Mouse (Mus musculus) liver, embryonic 16.5 days (tissue): ENCODE data around the gene Dnajc9. TPM values are rescaled to one million over a fixed set of nuclear protein-coding genes. Genes with fewer than 3 reads are reported as not detected.
A peak's percentile ranks its signal among the peaks of the same experiment; 100 is the strongest.

Experiments
- ATAC-seq: fragments of 200-750 bp; cut with Nextera tagmentation; 2 replicates; pipeline ENCODE4 v1.8.0; 2017; ENCODE audit warnings: low read depth, mild to moderate bottlenecking, moderate number of reproducible peaks, moderate library complexity
- H3K27ac ChIP-seq: fragments of 300-500 bp; sonication (generic); 2 replicates; pipeline ENCODE4 v1.5.1; 2014; ENCODE audit warnings: mild to moderate bottlenecking, low read length
- H3K27me3 ChIP-seq: fragments of 300-500 bp; sonication (generic); 2 replicates; pipeline ENCODE4 v1.6.1; 2014; ENCODE audit warnings: low read depth, low read length, mixed read lengths; ENCODE audit not compliant: control insufficient read depth, insufficient read depth
- H3K36me3 ChIP-seq: fragments of 300-500 bp; sonication (generic); 2 replicates; pipeline ENCODE4 v1.6.1; 2014; ENCODE audit warnings: mild to moderate bottlenecking; ENCODE audit not compliant: control insufficient read depth, insufficient read depth
- H3K4me1 ChIP-seq: fragments of 300-500 bp; sonication (generic); 2 replicates; pipeline ENCODE4 v1.6.1; 2014; ENCODE audit warnings: low read depth, low read length, mixed read lengths; ENCODE audit not compliant: control insufficient read depth
- H3K4me2 ChIP-seq: fragments of 300-500 bp; sonication (generic); 2 replicates; pipeline ENCODE4 v1.6.1; 2014; ENCODE audit warnings: low read depth, low read length, mixed read lengths
- H3K4me3 ChIP-seq: fragments of 300-500 bp; sonication (generic); 2 replicates; pipeline ENCODE4 v1.5.1; 2014; ENCODE audit warnings: low read depth, mild to moderate bottlenecking, low read length
- H3K9ac ChIP-seq: fragments of 300-500 bp; sonication (generic); 2 replicates; pipeline ENCODE4 v1.6.1; 2014; ENCODE audit warnings: low read depth, low read length
- H3K9me3 ChIP-seq: fragments of 300-500 bp; sonication (generic); replicated peaks from 2 replicates; pipeline ENCODE4 v1.6.1; 2016; ENCODE audit warnings: low read length; ENCODE audit not compliant: control insufficient read depth
- WGBS: fragments of 180-500 bp; shearing (Covaris S2); extraction: QIAGEN DNeasy Blood & Tissue Kit; methylation state at CpG from one replicate; pipeline ENCODE4 v1.1.7; 2014; ENCODE audit not compliant: insufficient replicate concordance; 5-methylcytosine and 5-hydroxymethylcytosine counted together
- polyA plus RNA-seq: library from polyadenylated mRNA; unstranded; fragments of >200 nt; fragmentation: Nextera tagmentation; extraction: Ambion mirVana; gene quantifications from 2 replicates; pipeline ENCODE4 v1.2.1, GENCODE M21; 2015

Gene Dnajc9
- 94.0 and 103 TPM in 2 replicates for polyA plus RNA-seq

GRCm38 (mm10) chr14:20388441-20389129 lies at the start of gene Dnajc9:
Gene Dnajc9, minus strand, starts transcription at chr14:20388910.
- H3K4me3 ChIP-seq: peak within 1 kb of the TSS; percentile 82
- H3K9ac ChIP-seq: peak within 1 kb of the TSS; percentile 83
- under 1% methylated on average over 59 of the region's 59 CpGs for WGBS
- H3K4me2 ChIP-seq: peak within 1 kb of the TSS; percentile 81
- H3K4me1 ChIP-seq: peaks cover 27% of the 10 kb centered on the region
- peak within 1 kb of the TSS; percentile 77 for H3K27ac ChIP-seq
- peaks cover 4% of the 10 kb centered on the region for H3K36me3 ChIP-seq
- no peaks in the 10 kb centered on the region for H3K27me3 ChIP-seq
- H3K9me3 ChIP-seq: no peaks in the 10 kb centered on the region
- ATAC-seq: peak; percentile 59

GRCm38 (mm10) chr14:20436976-20437375 lies 48.3 kb upstream of the Dnajc9 start:
- Histone ChIP-seq H3K27me3 (no peaks in the 10 kb centered on the region), H3K4me3 (no peak overlapping the region), H3K36me3 (no peaks in the 10 kb centered on the region), H3K27ac (no peak overlapping the region), H3K9ac (no peak overlapping the region), H3K4me1 (no peaks in the 10 kb centered on the region), H3K9me3 (no peaks in the 10 kb centered on the region), H3K4me2 (no peak overlapping the region)
- 39% methylated on average over 6 of the region's 6 CpGs for WGBS
- no peak for ATAC-seq

- Histone ChIP-seq H3K4me3 (no peak overlapping the region), H3K36me3 (no peaks in the 10 kb centered on the region), H3K27me3 (no peaks in the 10 kb centered on the region), H3K9me3 (no peaks in the 10 kb centered on the region), H3K4me2 (no peak overlapping the region), H3K4me1 (no peaks in the 10 kb centered on the region), H3K9ac (no peak overlapping the region), H3K27ac (no peak overlapping the region)
- WGBS: 72% methylated on average over 4 of the region's 4 CpGs
- no peak for ATAC-seq
Measured at GRCm38 (mm10) chr14:20432420-20432819, 43.7 kb upstream of the Dnajc9 start.

GRCm38 (mm10) chr14:20431726-20432125 lies 43.0 kb upstream of the Dnajc9 start:
- Histone ChIP-seq H3K36me3 (no peaks in the 10 kb centered on the region), H3K4me1 (no peaks in the 10 kb centered on the region), H3K9ac (no peak overlapping the region), H3K27me3 (no peaks in the 10 kb centered on the region), H3K4me2 (no peak overlapping the region), H3K27ac (no peak overlapping the region), H3K9me3 (no peaks in the 10 kb centered on the region), H3K4me3 (no peak overlapping the region)
- no peak for ATAC-seq
- 64% methylated on average over 6 of the region's 6 CpGs for WGBS

- 43% methylated on average over 1 of the region's 1 CpGs for WGBS
- no peaks in the 10 kb centered on the region for H3K9me3 ChIP-seq
Measured at GRCm38 (mm10) chr14:20429833-20430232, 41.1 kb upstream of the Dnajc9 start.

GRCm38 (mm10) chr14:20428593-20428992 lies 39.9 kb upstream of the Dnajc9 start:
- no peaks in the 10 kb centered on the region for H3K9me3 ChIP-seq
- 27% methylated on average over 1 of the region's 1 CpGs for WGBS

More at GRCm38 (mm10) chr14:20429833-20430232, 41.1 kb upstream of the Dnajc9 start:
- no peak overlapping the region for H3K27ac ChIP-seq
- H3K4me3 ChIP-seq: no peak overlapping the region
- H3K9ac ChIP-seq: no peak overlapping the region
- no peaks in the 10 kb centered on the region for H3K27me3 ChIP-seq
- no peaks in the 10 kb centered on the region for H3K4me1 ChIP-seq
- no peaks in the 10 kb centered on the region for H3K36me3 ChIP-seq
- ATAC-seq: no peak
- no peak overlapping the region for H3K4me2 ChIP-seq

GRCm38 (mm10) chr14:20423046-20423445 lies 34.3 kb upstream of the Dnajc9 start:
- Histone ChIP-seq H3K36me3 (no peaks in the 10 kb centered on the region), H3K4me3 (no peak overlapping the region), H3K27ac (no peak overlapping the region), H3K4me2 (no peak overlapping the region), H3K4me1 (no peaks in the 10 kb centered on the region), H3K9ac (no peak overlapping the region), H3K27me3 (no peaks in the 10 kb centered on the region), H3K9me3 (no peaks in the 10 kb centered on the region)
- no peak for ATAC-seq
- 73% methylated on average over 6 of the region's 6 CpGs for WGBS

More at GRCm38 (mm10) chr14:20428593-20428992, 39.9 kb upstream of the Dnajc9 start:
- ATAC-seq: no peak
- Histone ChIP-seq H3K27ac (no peak overlapping the region), H3K27me3 (no peaks in the 10 kb centered on the region), H3K4me3 (no peak overlapping the region), H3K36me3 (no peaks in the 10 kb centered on the region), H3K4me2 (no peak overlapping the region), H3K9ac (no peak overlapping the region), H3K4me1 (no peaks in the 10 kb centered on the region)

GRCm38 (mm10) chr14:20422257-20422656 lies 33.5 kb upstream of the Dnajc9 start:
- 44% methylated on average over 7 of the region's 7 CpGs for WGBS
- Histone ChIP-seq H3K36me3 (no peaks in the 10 kb centered on the region), H3K9ac (no peak overlapping the region), H3K27me3 (no peaks in the 10 kb centered on the region), H3K27ac (no peak overlapping the region), H3K4me1 (no peaks in the 10 kb centered on the region), H3K4me2 (no peak overlapping the region), H3K9me3 (no peaks in the 10 kb centered on the region), H3K4me3 (no peak overlapping the region)
- no peak for ATAC-seq

- WGBS: 15% methylated on average over 1 of the region's 1 CpGs
- Histone ChIP-seq H3K36me3 (no peaks in the 10 kb centered on the region), H3K9ac (no peak overlapping the region), H3K9me3 (no peaks in the 10 kb centered on the region), H3K27me3 (no peaks in the 10 kb centered on the region), H3K4me3 (no peak overlapping the region), H3K27ac (no peak overlapping the region), H3K4me1 (no peaks in the 10 kb centered on the region), H3K4me2 (no peak overlapping the region)
- peak; percentile 41; the same call in 1 of the 2 replicates for ATAC-seq
Measured at GRCm38 (mm10) chr14:20400071-20400470, 11.4 kb upstream of the Dnajc9 start.
